Mouse (Mus musculus): ENCODE measurements at regions not wholly inside any gene's neighbourhood (a gene's known extent, or its start where the extent isn't known, plus 50 kb on each side); places are given as distances from the start of the nearest gene placed in this dataset.

- H3K36me3 ChIP-seq (ENCODE audit: control insufficient read depth, insufficient read depth, low read length, poor library complexity, severe bottlenecking) = no peaks in the 10 kb centered on the region
- peaks cover 0 to 9% of the 10 kb centered on the region in 2 experiments; a peak in 1 of 4 replicates for H3K4me1 ChIP-seq (ENCODE audit: control insufficient read depth in 2 of 2, insufficient read depth in 2 of 2, low read length in 2 of 2, poor library complexity in 1 of 2)
- H3K27ac ChIP-seq (ENCODE audit: insufficient read depth, low read depth, low read length, poor library complexity, severe bottlenecking) = no peak overlapping the region
These were observed 59.7 kb upstream of the Zmiz1 start for GRCm38 (mm10) chr14:25399286-25399685.

GRCm38 (mm10) chr14:25401104-25401963 lies 57.7 kb upstream of the Zmiz1 start:
- DNase-seq (ENCODE audit: low read depth, low spot score) = no peak
- Histone ChIP-seq H3K4me1 (ENCODE audit: control insufficient read depth in 2 of 2, insufficient read depth in 2 of 2, low read length in 2 of 2, poor library complexity in 1 of 2) (peaks cover 0 to 9% of the 10 kb centered on the region in 2 experiments; a peak in 1 of 4 replicates), H3K4me3 (ENCODE audit: insufficient read depth in 1 of 2, low read depth in 1 of 2, low read length in 2 of 2, poor library complexity in 1 of 2, severe bottlenecking in 1 of 2) (no peak overlapping the region), H3K36me3 (ENCODE audit: control insufficient read depth, insufficient read depth, low read length, poor library complexity, severe bottlenecking) (no peaks in the 10 kb centered on the region), H3K9ac (ENCODE audit: insufficient read depth, low read depth, low read length, poor library complexity, severe bottlenecking) (no peak overlapping the region), H3K9me3 (ENCODE audit: control insufficient read depth, insufficient read depth, low read depth, low read length) (no peaks in the 10 kb centered on the region), H3K27ac (ENCODE audit: insufficient read depth, low read depth, low read length, poor library complexity, severe bottlenecking) (no peak overlapping the region)
- TF ChIP-seq CHD2 (IDR thresholded peaks at IDR 0.05; ENCODE audit: low read depth, low read length) (no peak), ZC3H11A (IDR thresholded peaks at IDR 0.05; ENCODE audit: borderline replicate concordance, low read depth, low read length) (no peak), MAFK (IDR thresholded peaks at IDR 0.05; ENCODE audit: insufficient read depth, low read depth, low read length) (no peak), ZNF384 (IDR thresholded peaks at IDR 0.05; ENCODE audit: low read depth, low read length) (no peak), HCFC1 (IDR thresholded peaks at IDR 0.05; ENCODE audit: borderline replicate concordance, insufficient read depth, low read length) (no peak)
- in situ Hi-C loops (cut with MboI; ENCODE audit: low sequenced_read_pairs in 2 of 2, unreplicated experiment in 2 of 2) = no loop called here

More at GRCm38 (mm10) chr14:25399286-25399685, 59.7 kb upstream of the Zmiz1 start:
- in situ Hi-C loops (cut with MboI; ENCODE audit: low sequenced_read_pairs in 2 of 2, unreplicated experiment in 2 of 2) = no loop called here
- no peak for DNase-seq (ENCODE audit: low read depth, low spot score)
- Histone ChIP-seq H3K9me3 (ENCODE audit: control insufficient read depth, insufficient read depth, low read depth, low read length) (no peaks in the 10 kb centered on the region), H3K4me3 (ENCODE audit: insufficient read depth in 1 of 2, low read depth in 1 of 2, low read length in 2 of 2, poor library complexity in 1 of 2, severe bottlenecking in 1 of 2) (no peak overlapping the region), H3K9ac (ENCODE audit: insufficient read depth, low read depth, low read length, poor library complexity, severe bottlenecking) (no peak overlapping the region)
- no peak for TF ChIP-seq ZC3H11A (IDR thresholded peaks at IDR 0.05; ENCODE audit: borderline replicate concordance, low read depth, low read length)
- no peak for TF ChIP-seq ZNF384 (IDR thresholded peaks at IDR 0.05; ENCODE audit: low read depth, low read length)
- no peak for TF ChIP-seq CHD2 (IDR thresholded peaks at IDR 0.05; ENCODE audit: low read depth, low read length)
- no peak for TF ChIP-seq HCFC1 (IDR thresholded peaks at IDR 0.05; ENCODE audit: borderline replicate concordance, insufficient read depth, low read length)
- TF ChIP-seq MAFK (IDR thresholded peaks at IDR 0.05; ENCODE audit: insufficient read depth, low read depth, low read length) = no peak

- TF ChIP-seq ZNF384 (IDR thresholded peaks at IDR 0.05; ENCODE audit: low read depth, low read length) (no peak), CHD2 (IDR thresholded peaks at IDR 0.05; ENCODE audit: low read depth, low read length) (no peak), HCFC1 (IDR thresholded peaks at IDR 0.05; ENCODE audit: borderline replicate concordance, insufficient read depth, low read length) (no peak), MAFK (IDR thresholded peaks at IDR 0.05; ENCODE audit: insufficient read depth, low read depth, low read length) (no peak), ZC3H11A (IDR thresholded peaks at IDR 0.05; ENCODE audit: borderline replicate concordance, low read depth, low read length) (no peak)
- H3K4me1 ChIP-seq (ENCODE audit: control insufficient read depth in 2 of 2, insufficient read depth in 2 of 2, low read length in 2 of 2, poor library complexity in 1 of 2) = peaks cover 0 to 3% of the 10 kb centered on the region in 2 experiments; a peak in 1 of 4 replicates
- DNase-seq (ENCODE audit: low read depth, low spot score) = no peak
- H3K9me3 ChIP-seq (ENCODE audit: control insufficient read depth, insufficient read depth, low read depth, low read length) = no peaks in the 10 kb centered on the region
- no peaks in the 10 kb centered on the region for H3K36me3 ChIP-seq (ENCODE audit: control insufficient read depth, insufficient read depth, low read length, poor library complexity, severe bottlenecking)
- no peak overlapping the region for H3K27ac ChIP-seq (ENCODE audit: insufficient read depth, low read depth, low read length, poor library complexity, severe bottlenecking)
- no peak overlapping the region for H3K4me3 ChIP-seq (ENCODE audit: insufficient read depth in 1 of 2, low read depth in 1 of 2, low read length in 2 of 2, poor library complexity in 1 of 2, severe bottlenecking in 1 of 2)
- in situ Hi-C loops (cut with MboI; ENCODE audit: low sequenced_read_pairs in 2 of 2, unreplicated experiment in 2 of 2) = no loop called here
- no peak overlapping the region for H3K9ac ChIP-seq (ENCODE audit: insufficient read depth, low read depth, low read length, poor library complexity, severe bottlenecking)
These were observed 56.6 kb upstream of the Zmiz1 start for GRCm38 (mm10) chr14:25402409-25402808.

GRCm38 (mm10) chr14:25405191-25405590 lies 53.8 kb upstream of the Zmiz1 start:
- no peak for DNase-seq (ENCODE audit: low read depth, low spot score)
- no peaks in the 10 kb centered on the region for H3K36me3 ChIP-seq (ENCODE audit: control insufficient read depth, insufficient read depth, low read length, poor library complexity, severe bottlenecking)
- H3K9ac ChIP-seq (ENCODE audit: insufficient read depth, low read depth, low read length, poor library complexity, severe bottlenecking) = no peak overlapping the region
- H3K9me3 ChIP-seq (ENCODE audit: control insufficient read depth, insufficient read depth, low read depth, low read length) = no peaks in the 10 kb centered on the region
- in situ Hi-C loops (cut with MboI; ENCODE audit: low sequenced_read_pairs in 2 of 2, unreplicated experiment in 2 of 2) = no loop called here
- no peak overlapping the region for H3K4me3 ChIP-seq (ENCODE audit: insufficient read depth in 1 of 2, low read depth in 1 of 2, low read length in 2 of 2, poor library complexity in 1 of 2, severe bottlenecking in 1 of 2)
- no peaks in the 10 kb centered on the region for H3K4me1 ChIP-seq (ENCODE audit: control insufficient read depth in 2 of 2, insufficient read depth in 2 of 2, low read length in 2 of 2, poor library complexity in 1 of 2)
- no peak overlapping the region for H3K27ac ChIP-seq (ENCODE audit: insufficient read depth, low read depth, low read length, poor library complexity, severe bottlenecking)
- TF ChIP-seq ZC3H11A (IDR thresholded peaks at IDR 0.05; ENCODE audit: borderline replicate concordance, low read depth, low read length) (no peak), HCFC1 (IDR thresholded peaks at IDR 0.05; ENCODE audit: borderline replicate concordance, insufficient read depth, low read length) (no peak)
